Mouse (Mus musculus) left cerebral cortex, adult 18-20 months (tissue): ENCODE measurements around the gene Kat6b. TPM values are rescaled to one million over a fixed set of nuclear protein-coding genes. Genes with fewer than 3 reads are reported as not detected.
"Not testable (repeated sequence)": the region's sequence is repeated elsewhere in the genome, so short reads cannot be mapped to it uniquely, and the experiment has no call there.

Source experiments
- DNase-seq, 2 experiments: peaks; one replicate each; pipeline ENCODE4 v3.0.0; 2021 to 2022; ENCODE audit warnings: low spot score in 2 of 2, mixed read lengths in 1 of 2
- total RNA-seq, 2 experiments: library from RNA; stranded (reverse); gene quantifications; 2 replicates each; pipeline ENCODE4 v1.2.3; 2021

Gene Kat6b
- total RNA-seq, 2 experiments from 2014 or later, result 126 to 132 TPM

GRCm38 (mm10) chr14:21653813-21654212 is 172.6 kb downstream of the Kat6b start:
- no peak for DNase-seq

DNA sequence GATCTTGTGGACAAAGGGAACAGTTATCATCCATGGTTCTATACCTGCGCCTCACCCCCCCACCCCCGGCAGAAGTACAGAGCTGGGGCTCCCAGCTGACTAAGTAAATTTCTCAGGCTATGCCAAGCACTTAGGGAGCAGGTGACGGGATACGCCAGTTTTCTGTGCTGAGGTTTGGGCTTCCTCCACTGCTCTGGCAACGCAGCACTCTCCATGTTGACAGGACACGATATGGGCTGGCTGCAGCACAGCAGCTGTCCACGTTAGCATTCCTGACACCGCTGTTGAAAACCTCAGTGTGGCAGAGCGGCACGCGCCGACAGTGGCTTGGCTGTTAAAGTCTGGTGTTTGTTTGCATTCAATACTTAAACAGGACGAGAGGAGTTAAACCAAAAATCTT is 177.9 kb downstream of the Kat6b start:
- no peak for DNase-seq

GRCm38 (mm10) chr14:21659652-21660051 is 178.4 kb downstream of the Kat6b start:
- DNase-seq, result peak; percentile 69 to 72

- DNase-seq, result no peak
Measured at GRCm38 (mm10) chr14:21662465-21663142, 181.4 kb downstream of the Kat6b start.

DNA sequence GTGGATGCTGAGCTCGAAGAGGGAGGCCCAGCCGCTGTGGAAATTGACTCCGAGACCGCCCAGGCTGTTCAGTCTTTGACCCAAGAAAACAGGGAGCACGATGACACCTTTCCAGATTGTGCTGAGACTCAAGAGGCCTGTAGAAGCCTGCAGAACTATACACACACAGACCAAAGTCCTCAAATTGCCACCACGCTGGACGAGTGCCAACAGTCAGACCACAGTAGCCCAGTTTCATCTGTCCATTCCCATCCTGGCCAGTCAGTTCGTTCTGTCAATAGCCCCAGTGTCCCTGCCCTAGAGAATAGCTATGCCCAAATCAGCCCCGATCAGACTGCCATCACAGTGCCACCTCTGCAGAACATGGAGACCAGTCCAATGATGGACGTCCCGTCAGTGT is 188.0 kb downstream of the Kat6b start:
- no peak for DNase-seq

- DNase-seq, result no peak
Measured at GRCm38 (mm10) chr14:21669633-21670421, 188.6 kb downstream of the Kat6b start.

GRCm38 (mm10) chr14:21670422-21671006 is 189.3 kb downstream of the Kat6b start:
- not testable (repeated sequence) for DNase-seq

GRCm38 (mm10) chr14:21673100-21673499 is 191.9 kb downstream of the Kat6b start:
- DNase-seq, result no peak

- DNase-seq, result no peak
Measured at GRCm38 (mm10) chr14:21674471-21674870, 193.2 kb downstream of the Kat6b start.

GRCm38 (mm10) chr14:21676223-21676622 is 195.0 kb downstream of the Kat6b start:
- no peak for DNase-seq

GRCm38 (mm10) chr14:21678509-21679285 is 197.5 kb downstream of the Kat6b start:
- DNase-seq, result peak; percentile 60 to 61

DNA sequence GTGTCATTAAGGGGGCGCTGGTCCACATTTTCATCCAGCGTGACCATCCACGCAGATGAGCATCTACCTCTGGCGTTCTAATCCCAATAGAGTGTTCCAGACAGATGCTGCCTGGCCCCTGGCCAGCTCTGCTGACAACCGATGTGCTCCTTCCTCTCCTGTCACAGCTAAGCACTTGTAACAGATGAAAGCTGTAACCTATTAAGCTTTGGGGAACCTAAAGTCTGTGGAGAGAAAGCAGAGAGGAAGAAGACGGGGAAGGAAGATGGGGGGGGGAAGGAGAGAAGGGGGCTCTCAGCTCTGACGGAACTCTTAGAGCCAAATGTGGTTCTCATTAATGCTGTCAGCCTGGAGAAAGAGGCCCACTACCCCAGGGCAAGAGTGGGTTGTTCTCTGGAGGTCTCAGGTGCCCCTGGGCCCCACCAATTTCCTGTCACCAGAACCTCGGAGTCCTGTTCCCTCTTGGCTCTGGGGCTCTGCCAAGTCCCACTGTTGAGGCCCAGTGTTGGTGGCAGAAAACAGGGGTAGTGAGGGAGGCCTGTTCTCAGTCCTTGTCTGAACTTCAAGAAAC is 198.5 kb downstream of the Kat6b start:
- DNase-seq, result no peak

- no peak for DNase-seq
Measured at GRCm38 (mm10) chr14:21682681-21683129, 201.5 kb downstream of the Kat6b start.

GRCm38 (mm10) chr14:21683834-21684233 is 202.6 kb downstream of the Kat6b start:
- no peak for DNase-seq

DNA sequence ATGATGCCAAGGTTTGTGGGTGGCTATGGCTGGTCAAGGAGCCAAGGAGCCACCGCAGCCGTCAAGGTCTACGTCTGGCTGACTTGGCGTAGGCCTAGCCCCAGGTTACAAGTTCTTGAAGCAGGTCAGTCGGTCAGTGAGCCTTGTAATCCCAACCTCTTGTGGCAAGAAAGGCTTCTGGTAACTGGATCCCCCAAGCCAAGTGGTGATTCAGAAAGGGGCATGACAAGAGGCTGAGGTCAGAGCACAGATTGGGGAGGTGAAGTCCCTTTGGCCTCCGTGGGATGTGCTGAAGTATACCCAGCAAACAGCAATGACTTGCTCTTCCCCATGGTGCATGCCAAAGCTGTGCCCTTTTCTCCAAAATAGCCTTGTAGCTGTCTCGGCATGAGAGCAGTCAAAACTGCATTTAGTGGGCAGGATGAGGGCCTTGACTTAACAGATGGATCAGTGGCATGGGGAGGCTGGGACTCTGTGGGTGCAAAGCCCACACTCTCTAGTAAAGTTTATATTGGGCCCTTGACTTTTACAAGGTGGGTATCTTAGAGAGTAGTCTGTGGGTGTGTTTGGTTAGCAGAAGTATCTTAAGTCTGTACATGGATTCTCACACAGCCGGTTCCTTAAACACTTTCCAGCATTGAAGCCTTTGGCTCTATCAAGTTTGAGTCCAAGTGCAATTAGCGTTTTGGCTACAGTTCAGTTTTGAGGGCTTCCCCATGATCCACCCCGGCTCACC is 204.3 kb downstream of the Kat6b start:
- DNase-seq, result no peak

GRCm38 (mm10) chr14:21686376-21687279 is 205.4 kb downstream of the Kat6b start:
- no peak for DNase-seq

DNA sequence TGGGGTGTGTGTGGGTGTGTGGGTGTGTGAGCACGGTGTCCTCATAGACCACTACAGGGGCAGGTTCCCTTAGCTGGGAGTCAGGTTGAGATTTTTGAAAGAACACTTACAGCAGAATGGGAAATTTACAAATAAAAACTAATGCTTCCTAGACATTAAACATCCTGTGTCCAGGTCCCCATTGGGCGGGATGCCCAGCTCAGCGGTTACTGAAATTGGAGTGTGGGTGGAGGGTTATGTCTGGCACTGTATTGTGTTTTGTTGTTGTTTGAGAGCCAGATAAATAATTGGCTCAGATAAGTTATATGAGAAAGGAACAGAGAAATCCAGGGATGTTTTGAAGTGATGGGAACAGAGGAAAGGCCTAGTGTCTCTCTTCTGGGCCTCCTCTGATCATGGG is 209.8 kb downstream of the Kat6b start:
- no peak for DNase-seq

DNA sequence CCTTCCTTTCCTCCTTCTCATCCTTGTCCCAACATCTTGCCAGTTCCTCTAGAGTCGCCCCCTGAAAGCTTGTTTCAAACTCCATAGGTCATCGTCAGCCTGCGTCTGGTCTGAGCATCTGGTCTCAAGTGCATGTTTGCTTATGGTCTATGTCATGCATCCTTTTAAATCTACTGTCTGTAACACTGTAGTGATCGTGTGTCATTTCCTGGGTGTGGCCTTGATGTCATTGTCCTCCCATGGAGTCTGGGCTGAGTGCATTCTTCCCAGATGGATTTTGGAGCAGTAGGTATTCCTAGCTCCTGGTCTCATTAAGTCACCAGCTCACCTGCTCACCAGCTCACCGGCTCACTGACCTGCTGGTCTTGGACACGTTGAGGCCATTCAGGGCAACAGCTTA is 213.8 kb downstream of the Kat6b start:
- DNase-seq, result no peak

DNA sequence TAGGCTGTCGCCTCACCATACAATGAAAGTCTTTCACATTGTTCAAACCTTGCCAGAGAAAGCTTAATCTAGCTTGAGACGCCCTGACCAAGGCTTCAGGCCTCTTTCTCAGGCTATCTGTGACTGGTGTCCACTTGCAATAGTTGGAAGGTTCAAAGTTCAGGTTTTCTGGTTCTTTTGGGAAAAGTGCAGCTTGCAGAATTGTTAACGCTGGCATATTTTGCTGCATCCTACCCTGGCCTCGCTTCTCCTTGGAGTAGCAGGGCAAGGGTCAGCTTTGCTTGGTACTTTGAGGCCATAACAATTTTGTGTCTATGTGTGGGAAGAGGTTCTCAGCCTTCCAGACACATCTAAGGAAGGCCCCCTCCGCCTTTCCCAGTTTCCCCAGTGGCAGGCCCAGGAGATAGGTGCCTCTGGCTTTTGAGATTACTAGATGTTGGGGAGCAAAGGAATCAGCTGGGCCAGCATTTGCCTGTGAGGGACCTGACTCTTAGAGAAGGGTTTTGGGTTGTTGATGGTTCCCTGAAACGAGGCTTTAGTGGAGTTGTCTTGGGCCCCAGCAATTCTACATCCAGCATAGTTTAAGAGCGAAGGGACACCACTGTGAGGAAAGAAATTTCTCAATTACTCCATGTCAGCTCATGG is 215.1 kb downstream of the Kat6b start:
- DNase-seq, result no peak
